Mouse (Mus musculus): ENCODE data around the gene Brd3os. TPM values are rescaled to one million over a fixed set of nuclear protein-coding genes. Genes with fewer than 3 reads are reported as not detected.

Gene Brd3os
- polyA plus RNA-seq, 1 experiment from 2014 or later = 12.9 TPM

- peak; percentile 78 for DNase-seq (ENCODE audit: low spot score)
- H3K4me3 ChIP-seq (ENCODE audit: low read depth, low read length) = peak overlapping the region; percentile 94
- peak overlapping the region; percentile 98 for H3K4me2 ChIP-seq (ENCODE audit: low read depth, low read length)
- H3K27ac ChIP-seq (replicated peaks; ENCODE audit: low read depth, low read length) = no peak overlapping the region
- WGBS = under 1% methylated on average over 20 of the region's 20 CpGs
- no peaks in the 10 kb centered on the region for H3K9me3 ChIP-seq (replicated peaks; ENCODE audit: control insufficient read depth, low read length)
- no peak for ATAC-seq (replicated peaks; ENCODE audit: insufficient number of reproducible peaks, low FRiP score, low TSS enrichment, low read depth)
- no peaks in the 10 kb centered on the region; the same call in 1 of the 2 replicates for H3K4me1 ChIP-seq (ENCODE audit: control insufficient read depth, insufficient read depth, low read length)
- H3K9ac ChIP-seq (replicated peaks; ENCODE audit: low read length) = peak overlapping the region; percentile 87
- no peaks in the 10 kb centered on the region for H3K36me3 ChIP-seq (replicated peaks; ENCODE audit: control insufficient read depth, insufficient read depth, low read depth, low read length)
- no peaks in the 10 kb centered on the region for H3K27me3 ChIP-seq (ENCODE audit: control insufficient read depth, insufficient read depth, low read length)
Observed at GRCm38 (mm10) chr2:27425161-27425611, 16.9 kb upstream of the Brd3os start.

- under 1% methylated on average over 60 of the region's 60 CpGs for WGBS
- H3K36me3 ChIP-seq (replicated peaks; ENCODE audit: control insufficient read depth, insufficient read depth, low read depth, low read length) = no peaks in the 10 kb centered on the region
- H3K27me3 ChIP-seq (ENCODE audit: control insufficient read depth, insufficient read depth, low read length) = no peaks in the 10 kb centered on the region
- DNase-seq (ENCODE audit: low spot score) (peak; percentile 49), ATAC-seq (replicated peaks; ENCODE audit: insufficient number of reproducible peaks, low FRiP score, low TSS enrichment, low read depth) (0 out of 2 replicates have a peak, but pooled peaks have one; percentile 2)
- peak overlapping the region; percentile 70 for H3K27ac ChIP-seq (replicated peaks; ENCODE audit: low read depth, low read length)
- peak overlapping the region; percentile 87 for H3K9ac ChIP-seq (replicated peaks; ENCODE audit: low read length)
- peak overlapping the region; percentile 98 for H3K4me2 ChIP-seq (ENCODE audit: low read depth, low read length)
- no peaks in the 10 kb centered on the region; the same call in 1 of the 2 replicates for H3K4me1 ChIP-seq (ENCODE audit: control insufficient read depth, insufficient read depth, low read length)
- no peaks in the 10 kb centered on the region for H3K9me3 ChIP-seq (replicated peaks; ENCODE audit: control insufficient read depth, low read length)
- peak overlapping the region; percentile 94 for H3K4me3 ChIP-seq (ENCODE audit: low read depth, low read length)
Observed at GRCm38 (mm10) chr2:27425751-27426405, 16.2 kb upstream of the Brd3os start.

GRCm38 (mm10) chr2:27426406-27426854 is 15.7 kb upstream of the Brd3os start:
- no peaks in the 10 kb centered on the region for H3K36me3 ChIP-seq (replicated peaks; ENCODE audit: control insufficient read depth, insufficient read depth, low read depth, low read length)
- peak overlapping the region; percentile 94 for H3K4me3 ChIP-seq (ENCODE audit: low read depth, low read length)
- peak overlapping the region; percentile 87 for H3K9ac ChIP-seq (replicated peaks; ENCODE audit: low read length)
- ATAC-seq (replicated peaks; ENCODE audit: insufficient number of reproducible peaks, low FRiP score, low TSS enrichment, low read depth) (peak; percentile 4; the same call in 1 of the 2 replicates), DNase-seq (ENCODE audit: low spot score) (no peak)
- peak overlapping the region; percentile 98 for H3K4me2 ChIP-seq (ENCODE audit: low read depth, low read length)
- no peaks in the 10 kb centered on the region; the same call in 1 of the 2 replicates for H3K4me1 ChIP-seq (ENCODE audit: control insufficient read depth, insufficient read depth, low read length)
- no peaks in the 10 kb centered on the region for H3K9me3 ChIP-seq (replicated peaks; ENCODE audit: control insufficient read depth, low read length)
- 0% methylated on average over 56 of the region's 64 CpGs for WGBS
- H3K27ac ChIP-seq (replicated peaks; ENCODE audit: low read depth, low read length) = peak overlapping the region; percentile 70
- no peaks in the 10 kb centered on the region for H3K27me3 ChIP-seq (ENCODE audit: control insufficient read depth, insufficient read depth, low read length)

DNA sequence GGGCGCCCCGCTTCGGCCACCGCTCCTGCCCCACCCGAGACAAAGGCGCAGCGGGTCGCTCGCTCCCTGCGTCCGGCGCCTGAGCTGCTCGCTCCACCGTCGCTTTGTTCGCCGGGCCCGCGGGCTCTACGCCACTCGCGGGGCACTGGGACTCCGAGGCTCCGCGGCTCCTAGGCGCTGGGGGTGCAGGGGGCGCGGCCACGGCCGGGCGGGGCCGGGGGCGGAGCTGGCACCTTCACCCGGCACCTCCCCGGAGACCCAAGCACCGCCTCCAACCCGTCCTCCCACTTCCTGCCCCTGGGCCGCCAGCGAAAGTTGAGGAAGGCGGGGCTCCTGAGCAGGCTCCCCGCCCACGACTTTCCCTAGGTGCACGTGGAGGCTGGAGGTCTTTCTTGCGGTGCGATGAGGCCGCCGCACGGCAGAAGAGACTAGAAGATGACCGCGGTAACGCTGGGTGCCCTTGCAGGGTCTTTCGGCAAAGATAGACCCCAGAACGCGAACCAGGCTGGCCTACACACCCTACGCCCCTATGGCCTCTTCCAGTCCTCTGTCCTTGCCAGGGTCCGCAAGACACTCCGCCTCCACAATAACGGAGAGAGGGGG is 15.2 kb upstream of the Brd3os start, which contains the start of gene Vav2:
Gene Vav2 (minus strand): TSS at position 179 of the 603 bp plus-strand sequence.
- H3K27me3 ChIP-seq (ENCODE audit: control insufficient read depth, insufficient read depth, low read length) = no peaks in the 10 kb centered on the region
- H3K9ac ChIP-seq (replicated peaks; ENCODE audit: low read length) = peak within 1 kb of the TSS; percentile 87
- peak within 1 kb of the TSS; percentile 70 for H3K27ac ChIP-seq (replicated peaks; ENCODE audit: low read depth, low read length)
- no peaks in the 10 kb centered on the region for H3K9me3 ChIP-seq (replicated peaks; ENCODE audit: control insufficient read depth, low read length)
- peak; percentile 96 for DNase-seq (ENCODE audit: low spot score)
- peak within 1 kb of the TSS; percentile 94 for H3K4me3 ChIP-seq (ENCODE audit: low read depth, low read length)
- H3K4me2 ChIP-seq (ENCODE audit: low read depth, low read length) = peak within 1 kb of the TSS; percentile 98
- WGBS = under 1% methylated on average over 58 of the region's 58 CpGs
- H3K36me3 ChIP-seq (replicated peaks; ENCODE audit: control insufficient read depth, insufficient read depth, low read depth, low read length) = no peaks in the 10 kb centered on the region
- ATAC-seq (replicated peaks; ENCODE audit: insufficient number of reproducible peaks, low FRiP score, low TSS enrichment, low read depth) = peak; percentile 87
- no peaks in the 10 kb centered on the region; the same call in 1 of the 2 replicates for H3K4me1 ChIP-seq (ENCODE audit: control insufficient read depth, insufficient read depth, low read length)

DNA sequence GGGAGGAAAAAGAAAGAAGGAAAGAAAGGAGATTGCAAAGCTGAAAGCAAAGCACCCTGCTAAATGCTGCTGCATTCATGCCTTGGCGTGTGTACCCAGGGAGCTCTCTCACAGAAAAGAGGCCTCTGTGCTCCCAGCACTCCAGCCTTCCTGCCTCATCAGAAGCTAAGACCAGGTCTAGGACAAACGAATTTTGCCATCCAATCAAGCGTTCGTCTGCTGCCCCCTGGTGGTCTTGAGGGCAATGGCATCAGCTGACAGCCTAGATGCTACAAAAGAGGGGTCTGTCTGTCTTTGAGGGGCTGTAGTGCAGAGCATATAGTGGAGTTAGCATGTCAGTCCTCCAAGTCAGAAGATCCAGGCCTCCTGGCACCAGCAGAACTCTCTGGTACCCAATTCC is 14.1 kb upstream of the Brd3os start:
- no peak overlapping the region for H3K9ac ChIP-seq (replicated peaks; ENCODE audit: low read length)
- 0% methylated on average over 4 of the region's 4 CpGs for WGBS
- no peak overlapping the region for H3K4me2 ChIP-seq (ENCODE audit: low read depth, low read length)
- no peak overlapping the region for H3K27ac ChIP-seq (replicated peaks; ENCODE audit: low read depth, low read length)
- H3K4me1 ChIP-seq (ENCODE audit: control insufficient read depth, insufficient read depth, low read length) = no peaks in the 10 kb centered on the region; the same call in 1 of the 2 replicates
- H3K27me3 ChIP-seq (ENCODE audit: control insufficient read depth, insufficient read depth, low read length) = no peaks in the 10 kb centered on the region
- no peaks in the 10 kb centered on the region for H3K9me3 ChIP-seq (replicated peaks; ENCODE audit: control insufficient read depth, low read length)
- no peak for ATAC-seq (replicated peaks; ENCODE audit: insufficient number of reproducible peaks, low FRiP score, low TSS enrichment, low read depth)
- H3K36me3 ChIP-seq (replicated peaks; ENCODE audit: control insufficient read depth, insufficient read depth, low read depth, low read length) = no peaks in the 10 kb centered on the region
- peak; percentile 95 for DNase-seq (ENCODE audit: low spot score)
- no peak overlapping the region for H3K4me3 ChIP-seq (ENCODE audit: low read depth, low read length)

DNA sequence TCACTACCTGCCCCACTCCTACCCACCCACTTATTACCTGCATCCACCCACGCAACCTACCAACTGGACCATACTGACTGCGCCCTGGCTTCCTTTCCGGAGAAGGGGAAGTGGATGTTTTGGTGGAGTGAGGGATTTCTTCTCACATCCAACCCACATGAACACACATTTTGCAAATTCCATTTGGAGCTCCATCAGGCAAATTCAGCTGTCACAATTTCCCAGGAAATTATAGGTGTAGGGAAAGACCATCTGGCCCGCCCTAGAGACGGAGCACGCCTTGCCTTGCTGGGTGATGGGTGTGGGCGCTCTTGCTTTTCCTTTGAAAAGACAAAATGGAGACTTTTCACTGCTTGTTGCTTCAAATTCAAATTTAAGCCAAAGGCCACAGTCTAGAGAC is 11.5 kb upstream of the Brd3os start:
- Histone ChIP-seq H3K36me3 (replicated peaks; ENCODE audit: control insufficient read depth, insufficient read depth, low read depth, low read length) (no peaks in the 10 kb centered on the region), H3K9me3 (replicated peaks; ENCODE audit: control insufficient read depth, low read length) (no peaks in the 10 kb centered on the region), H3K4me3 (ENCODE audit: low read depth, low read length) (no peak overlapping the region), H3K27ac (replicated peaks; ENCODE audit: low read depth, low read length) (no peak overlapping the region), H3K4me2 (ENCODE audit: low read depth, low read length) (no peak overlapping the region), H3K9ac (replicated peaks; ENCODE audit: low read length) (no peak overlapping the region), H3K27me3 (ENCODE audit: control insufficient read depth, insufficient read depth, low read length) (no peaks in the 10 kb centered on the region), H3K4me1 (ENCODE audit: control insufficient read depth, insufficient read depth, low read length) (no peaks in the 10 kb centered on the region)
- DNase-seq (ENCODE audit: low spot score) (no peak), ATAC-seq (replicated peaks; ENCODE audit: insufficient number of reproducible peaks, low FRiP score, low TSS enrichment, low read depth) (no peak)
- 89% methylated on average over 7 of the region's 7 CpGs for WGBS

- 68% methylated on average over 2 of the region's 2 CpGs for WGBS
Observed at GRCm38 (mm10) chr2:27432599-27432998, 9.5 kb upstream of the Brd3os start.

DNA sequence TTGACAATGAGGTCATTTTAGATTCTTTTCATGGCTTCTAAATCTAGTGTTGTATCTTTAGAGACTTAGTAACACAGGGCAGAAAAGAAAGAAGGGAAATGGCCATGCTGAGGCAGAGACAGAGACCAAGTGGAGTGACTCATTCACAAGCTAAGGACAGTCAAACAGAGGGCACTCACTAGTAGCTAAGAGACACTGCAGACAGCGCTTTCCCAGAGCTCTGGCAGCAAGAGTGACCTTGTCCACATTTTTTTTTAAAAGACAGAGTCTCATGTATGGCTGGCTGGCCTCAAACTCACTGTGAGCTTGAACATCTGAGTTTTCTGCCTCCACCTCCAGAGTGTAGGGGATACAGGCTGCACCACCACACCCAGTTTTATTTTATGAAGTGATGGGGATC is 4.2 kb upstream of the Brd3os start:
- DNase-seq (ENCODE audit: low spot score) (no peak), ATAC-seq (replicated peaks; ENCODE audit: insufficient number of reproducible peaks, low FRiP score, low TSS enrichment, low read depth) (no peak)
- H3K27ac ChIP-seq (replicated peaks; ENCODE audit: low read depth, low read length) = no peak overlapping the region
- H3K4me1 ChIP-seq (ENCODE audit: control insufficient read depth, insufficient read depth, low read length) = no peaks in the 10 kb centered on the region
- H3K4me3 ChIP-seq (ENCODE audit: low read depth, low read length) = no peak overlapping the region
- no peaks in the 10 kb centered on the region for H3K36me3 ChIP-seq (replicated peaks; ENCODE audit: control insufficient read depth, insufficient read depth, low read depth, low read length)
- H3K9ac ChIP-seq (replicated peaks; ENCODE audit: low read length) = no peak overlapping the region
- WGBS = 50% methylated on average over 1 of the region's 1 CpGs
- no peaks in the 10 kb centered on the region for H3K27me3 ChIP-seq (ENCODE audit: control insufficient read depth, insufficient read depth, low read length)
- H3K9me3 ChIP-seq (replicated peaks; ENCODE audit: control insufficient read depth, low read length) = no peaks in the 10 kb centered on the region
- H3K4me2 ChIP-seq (ENCODE audit: low read depth, low read length) = no peak overlapping the region

More at GRCm38 (mm10) chr2:27432599-27432998, 9.5 kb upstream of the Brd3os start:
- H3K9me3 ChIP-seq (replicated peaks; ENCODE audit: control insufficient read depth, low read length) = no peaks in the 10 kb centered on the region
- H3K27ac ChIP-seq (replicated peaks; ENCODE audit: low read depth, low read length) = no peak overlapping the region
- no peak overlapping the region for H3K4me2 ChIP-seq (ENCODE audit: low read depth, low read length)
- no peak overlapping the region for H3K4me3 ChIP-seq (ENCODE audit: low read depth, low read length)
- no peaks in the 10 kb centered on the region for H3K4me1 ChIP-seq (ENCODE audit: control insufficient read depth, insufficient read depth, low read length)
- DNase-seq (ENCODE audit: low spot score) (no peak), ATAC-seq (replicated peaks; ENCODE audit: insufficient number of reproducible peaks, low FRiP score, low TSS enrichment, low read depth) (no peak)
- H3K9ac ChIP-seq (replicated peaks; ENCODE audit: low read length) = no peak overlapping the region
- H3K36me3 ChIP-seq (replicated peaks; ENCODE audit: control insufficient read depth, insufficient read depth, low read depth, low read length) = no peaks in the 10 kb centered on the region
- no peaks in the 10 kb centered on the region for H3K27me3 ChIP-seq (ENCODE audit: control insufficient read depth, insufficient read depth, low read length)
